Mouse (Mus musculus): ENCODE measurements at regions not wholly inside any gene's neighbourhood (a gene's known extent, or its start where the extent isn't known, plus 50 kb on each side); places are given as distances from the start of the nearest gene placed in this dataset.

GRCm38 (mm10) chr2:170247702-170248445, 100.0 kb upstream of the Zfp217 start:
- H3K4me1 ChIP-seq: peaks cover 64% of the 10 kb centered on the region
- H3K9me3 ChIP-seq: peaks cover 4% of the 10 kb centered on the region; the same call in 1 of the 2 replicates
- H3K36me3 ChIP-seq (replicated peaks; ENCODE audit: low read length): no peaks in the 10 kb centered on the region
- no peaks in the 10 kb centered on the region for H3K27me3 ChIP-seq (replicated peaks)
- TF ChIP-seq FLI1 (IDR thresholded peaks at IDR 0.05; ENCODE audit: low read length) (no peak), GATA1 (IDR thresholded peaks at IDR 0.05; ENCODE audit: borderline replicate concordance, low read length) (no peak)
- no peak overlapping the region for H3K4me3 ChIP-seq (replicated peaks)

- no peaks in the 10 kb centered on the region for H3K27me3 ChIP-seq (replicated peaks)
- H3K4me3 ChIP-seq (replicated peaks): no peak overlapping the region
- peaks cover 4% of the 10 kb centered on the region; the same call in 1 of the 2 replicates for H3K9me3 ChIP-seq
- TF ChIP-seq FLI1 (IDR thresholded peaks at IDR 0.05; ENCODE audit: low read length) (no peak), GATA1 (IDR thresholded peaks at IDR 0.05; ENCODE audit: borderline replicate concordance, low read length) (no peak)
- H3K4me1 ChIP-seq: peaks cover 53% of the 10 kb centered on the region
- H3K36me3 ChIP-seq (replicated peaks; ENCODE audit: low read length): no peaks in the 10 kb centered on the region
These were observed 97.9 kb upstream of the Zfp217 start for GRCm38 (mm10) chr2:170245637-170246341.

DNA sequence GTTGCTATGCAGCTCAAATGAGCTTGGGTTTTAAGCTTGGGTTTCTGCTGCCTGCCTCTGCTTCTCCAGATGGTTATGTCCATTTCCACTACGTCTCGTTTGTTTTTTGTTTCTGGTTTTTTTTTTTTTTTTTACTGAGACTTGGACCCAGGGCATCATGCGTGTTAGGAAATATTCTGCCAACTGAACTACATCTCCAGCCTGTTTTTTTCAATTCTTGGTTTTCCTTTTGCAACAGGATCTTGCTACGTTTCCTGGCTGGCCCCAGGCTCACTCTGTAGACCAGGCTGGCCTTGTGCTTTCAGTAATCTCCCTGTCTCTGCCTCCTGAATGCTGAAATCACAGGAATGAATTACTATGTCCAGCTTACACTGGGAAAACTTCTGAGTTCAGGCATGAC, 96.2 kb upstream of the Zfp217 start:
- no peaks in the 10 kb centered on the region for H3K9me3 ChIP-seq
- no peak overlapping the region for H3K4me3 ChIP-seq (replicated peaks)
- no peaks in the 10 kb centered on the region for H3K27me3 ChIP-seq (replicated peaks)
- peaks cover 57% of the 10 kb centered on the region for H3K4me1 ChIP-seq
- no peaks in the 10 kb centered on the region for H3K36me3 ChIP-seq (replicated peaks; ENCODE audit: low read length)
- TF ChIP-seq GATA1 (IDR thresholded peaks at IDR 0.05; ENCODE audit: borderline replicate concordance, low read length) (no peak), FLI1 (IDR thresholded peaks at IDR 0.05; ENCODE audit: low read length) (no peak)

- Histone ChIP-seq H3K4me1 (peaks cover 49% of the 10 kb centered on the region), H3K9me3 (no peaks in the 10 kb centered on the region), H3K27me3 (replicated peaks) (no peaks in the 10 kb centered on the region), H3K36me3 (replicated peaks; ENCODE audit: low read length) (no peaks in the 10 kb centered on the region), H3K4me3 (replicated peaks) (no peak overlapping the region)
- no peak for TF ChIP-seq GATA1 (IDR thresholded peaks at IDR 0.05; ENCODE audit: borderline replicate concordance, low read length)
These were observed 90.1 kb upstream of the Zfp217 start for GRCm38 (mm10) chr2:170237959-170238358.

- Histone ChIP-seq H3K4me3 (replicated peaks) (peak overlapping the region; percentile 1), H3K9me3 (no peaks in the 10 kb centered on the region), H3K36me3 (replicated peaks; ENCODE audit: low read length) (no peaks in the 10 kb centered on the region), H3K27me3 (replicated peaks) (no peaks in the 10 kb centered on the region), H3K4me1 (peaks cover 51% of the 10 kb centered on the region)
- TF ChIP-seq GATA1 (IDR thresholded peaks at IDR 0.05; ENCODE audit: borderline replicate concordance, low read length): no peak
- no peak for TF ChIP-seq FLI1 (IDR thresholded peaks at IDR 0.05; ENCODE audit: low read length)
These were observed 85.5 kb upstream of the Zfp217 start for GRCm38 (mm10) chr2:170233426-170233825.

GRCm38 (mm10) chr2:170229461-170230080, 81.7 kb upstream of the Zfp217 start:
- TF ChIP-seq FLI1 (IDR thresholded peaks at IDR 0.05; ENCODE audit: low read length) (no peak), GATA1 (IDR thresholded peaks at IDR 0.05; ENCODE audit: borderline replicate concordance, low read length) (no peak)
- H3K27me3 ChIP-seq (replicated peaks): no peaks in the 10 kb centered on the region
- H3K36me3 ChIP-seq (replicated peaks; ENCODE audit: low read length): no peaks in the 10 kb centered on the region

DNA sequence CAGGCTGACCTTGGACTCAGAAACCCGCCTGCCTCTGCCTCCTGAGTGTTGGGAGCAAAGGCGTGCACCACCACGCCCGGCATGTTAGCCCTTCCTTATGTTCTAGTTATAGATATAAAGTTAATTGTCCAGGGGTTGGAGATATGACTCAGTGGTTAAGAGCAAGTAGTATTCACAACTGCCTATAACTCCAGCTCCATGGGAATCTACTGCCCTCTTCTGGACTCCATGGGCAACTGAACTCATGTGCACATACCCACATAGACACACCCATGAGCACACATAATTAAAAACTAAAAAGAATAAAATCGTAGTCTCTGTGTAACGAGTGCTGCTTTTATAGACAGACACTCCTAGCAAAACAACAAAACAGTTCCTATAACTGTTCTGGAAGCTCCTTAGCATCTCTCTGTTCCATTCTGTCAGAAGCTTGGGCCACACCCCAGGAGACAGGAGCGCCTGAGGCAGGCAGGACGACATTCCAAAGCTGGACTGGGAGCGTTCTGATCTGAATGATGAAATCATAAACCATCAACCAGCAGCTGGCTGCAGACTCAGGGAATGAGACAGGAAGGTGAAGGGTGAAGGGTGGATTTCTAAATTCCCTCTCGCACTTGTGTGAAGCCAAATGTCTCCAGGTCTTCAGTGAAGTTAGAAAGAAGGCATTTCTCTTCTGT, 80.6 kb upstream of the Zfp217 start:
- TF ChIP-seq GATA1 (IDR thresholded peaks at IDR 0.05; ENCODE audit: borderline replicate concordance, low read length): no peak
- TF ChIP-seq FLI1 (IDR thresholded peaks at IDR 0.05; ENCODE audit: low read length): no peak
- Histone ChIP-seq H3K4me3 (replicated peaks) (no peak overlapping the region), H3K4me1 (peaks cover 34% of the 10 kb centered on the region), H3K36me3 (replicated peaks; ENCODE audit: low read length) (no peaks in the 10 kb centered on the region), H3K27me3 (replicated peaks) (no peaks in the 10 kb centered on the region), H3K9me3 (no peaks in the 10 kb centered on the region)

More at GRCm38 (mm10) chr2:170229461-170230080, 81.7 kb upstream of the Zfp217 start:
- H3K9me3 ChIP-seq: no peaks in the 10 kb centered on the region
- peaks cover 36% of the 10 kb centered on the region for H3K4me1 ChIP-seq
- no peak overlapping the region for H3K4me3 ChIP-seq (replicated peaks)

DNA sequence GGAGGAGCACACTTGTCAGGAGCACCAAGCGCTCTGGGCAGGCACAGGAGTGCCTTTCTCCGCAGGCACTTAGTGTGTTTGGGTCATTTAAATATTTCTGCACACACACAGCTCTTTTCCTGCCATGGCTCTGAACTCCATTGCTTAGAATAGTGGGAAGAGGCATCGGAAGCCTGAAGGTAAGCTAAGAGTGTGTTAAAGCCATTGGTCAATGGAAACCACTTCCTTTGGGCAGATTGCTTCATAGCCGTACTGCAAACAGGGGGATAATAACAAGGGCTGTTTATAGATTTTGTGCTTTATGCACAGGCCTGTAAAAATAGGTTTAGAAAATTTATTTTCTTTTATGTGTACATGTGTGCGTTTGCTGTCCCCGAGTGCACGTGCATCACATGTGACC, 76.0 kb upstream of the Zfp217 start:
- Histone ChIP-seq H3K27me3 (replicated peaks) (no peaks in the 10 kb centered on the region), H3K4me3 (replicated peaks) (no peak overlapping the region), H3K9me3 (no peaks in the 10 kb centered on the region), H3K36me3 (replicated peaks; ENCODE audit: low read length) (no peaks in the 10 kb centered on the region), H3K4me1 (peaks cover 59% of the 10 kb centered on the region)
- TF ChIP-seq GATA1 (IDR thresholded peaks at IDR 0.05; ENCODE audit: borderline replicate concordance, low read length): no peak
- TF ChIP-seq FLI1 (IDR thresholded peaks at IDR 0.05; ENCODE audit: low read length): no peak

DNA sequence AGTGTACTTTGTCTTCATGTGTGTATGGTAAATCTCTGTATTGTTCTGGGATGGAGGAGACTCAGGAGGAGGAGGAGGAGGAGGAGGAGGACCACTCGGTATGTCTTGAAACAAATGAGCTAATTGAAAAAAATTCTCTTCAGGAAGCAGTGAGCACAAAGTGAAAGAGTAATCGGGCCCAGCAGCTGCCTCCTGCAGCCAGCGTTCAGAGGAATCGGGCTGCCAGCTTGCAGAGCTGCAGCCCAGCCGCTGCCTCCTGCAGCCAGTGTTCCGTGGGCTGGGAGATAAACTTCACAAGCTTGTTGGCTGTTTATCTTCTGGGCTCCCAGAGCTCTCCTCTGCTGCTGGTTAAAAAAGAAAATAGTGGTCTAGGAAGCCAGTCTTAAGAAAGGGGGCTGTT, 74.9 kb upstream of the Zfp217 start:
- Histone ChIP-seq H3K4me1 (peaks cover 69% of the 10 kb centered on the region), H3K9me3 (no peaks in the 10 kb centered on the region), H3K27me3 (replicated peaks) (no peaks in the 10 kb centered on the region), H3K36me3 (replicated peaks; ENCODE audit: low read length) (no peaks in the 10 kb centered on the region), H3K4me3 (replicated peaks) (peak overlapping the region; percentile 70)
- TF ChIP-seq FLI1 (IDR thresholded peaks at IDR 0.05; ENCODE audit: low read length) (no peak), GATA1 (IDR thresholded peaks at IDR 0.05; ENCODE audit: borderline replicate concordance, low read length) (no peak)
